Mouse (Mus musculus) testis, adult 2 months (tissue): ENCODE measurements around the gene C1ql4.

Experiments used
- CTCF ChIP-seq: fragments of 200-500 bp; IDR thresholded peaks from 2 replicates; pipeline ENCODE4 v1.5.1; 2012; ENCODE audit warnings: low read depth, mild to moderate bottlenecking, inconsistent platforms, low read length, moderate library complexity; ENCODE audit not compliant: control insufficient read depth, insufficient read depth, insufficient replicate concordance
- POLR2A ChIP-seq: fragments of 200-500 bp; IDR thresholded peaks from 2 replicates; pipeline ENCODE4 v1.6.1; 2012; ENCODE audit warnings: low read depth, mild to moderate bottlenecking, inconsistent platforms, low read length, moderate library complexity; ENCODE audit not compliant: control insufficient read depth

- no peak for TF ChIP-seq CTCF
- TF ChIP-seq POLR2A: no peak
These were observed 48.3 kb downstream of the C1ql4 start for GRCm38 (mm10) chr15:99039306-99039705.
